Mouse (Mus musculus) naive thymus-derived CD4-positive, alpha-beta T cell, adult 2 months (primary cell): ENCODE data around the gene Tmem163.
A peak's percentile ranks its signal among the peaks of the same experiment; 100 is the strongest.

ENCODE experiments used
- DNase-seq: peaks from one replicate; pipeline ENCODE4 v3.0.0-alpha.2; 2011; ENCODE audit warnings: low read depth

The Tmem163 gene

GRCm38 (mm10) chr1:127556486-127556845 is 122.9 kb downstream of the Tmem163 start:
- no peak for DNase-seq

DNA sequence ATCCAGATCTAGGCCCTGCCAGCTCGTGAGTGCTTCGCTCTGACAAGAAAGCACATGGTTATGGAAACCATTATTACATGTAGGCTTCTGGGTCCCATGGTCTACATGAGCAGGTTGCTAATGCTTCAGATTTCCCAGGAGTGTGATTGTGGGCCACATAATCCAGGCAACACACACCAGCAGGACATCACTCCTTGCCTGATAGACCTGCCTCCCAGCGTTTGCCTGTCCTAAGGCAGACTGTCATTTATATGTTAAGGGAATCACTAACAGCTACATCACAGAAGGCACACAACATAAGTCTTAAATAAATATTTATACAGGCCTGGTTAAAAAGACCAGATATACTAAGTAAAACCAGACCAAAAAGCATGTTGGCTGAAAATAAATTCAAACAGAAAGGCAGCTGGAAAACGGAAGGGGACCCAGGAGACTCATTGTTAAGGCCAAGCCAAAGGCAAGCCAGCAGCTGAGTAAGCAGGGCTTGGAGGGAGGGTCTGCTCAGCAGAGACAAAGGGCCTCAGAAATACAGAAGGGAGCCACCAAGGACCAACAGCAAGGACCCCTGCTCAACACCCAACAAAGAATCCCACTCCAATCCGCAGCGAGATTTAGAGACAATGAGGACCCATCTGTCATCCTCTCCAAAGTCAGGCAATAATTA is 123.4 kb downstream of the Tmem163 start:
- no peak for DNase-seq

DNA sequence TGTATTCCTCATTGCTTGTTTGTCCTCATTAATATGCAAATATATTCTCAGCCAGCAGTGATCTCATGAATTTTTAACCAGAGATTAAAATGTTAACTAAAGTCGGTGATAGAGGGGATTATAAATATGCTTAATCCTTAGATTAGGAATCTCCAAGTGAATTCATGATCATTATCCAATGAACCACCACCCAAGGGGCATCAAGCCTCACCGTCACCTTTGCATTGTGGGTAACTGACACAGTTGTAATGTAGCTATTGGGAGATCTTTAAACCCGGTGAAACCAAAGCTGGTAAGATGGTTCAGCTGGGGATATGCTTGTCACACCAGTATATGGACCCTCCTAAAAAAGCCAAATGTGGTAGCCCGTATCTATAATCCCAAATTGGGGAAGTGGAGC is 131.3 kb downstream of the Tmem163 start:
- DNase-seq, result no peak

- DNase-seq, result no peak
Observed at GRCm38 (mm10) chr1:127542756-127543155, 136.6 kb downstream of the Tmem163 start.

GRCm38 (mm10) chr1:127541931-127542330 is 137.4 kb downstream of the Tmem163 start:
- DNase-seq, result no peak

DNA sequence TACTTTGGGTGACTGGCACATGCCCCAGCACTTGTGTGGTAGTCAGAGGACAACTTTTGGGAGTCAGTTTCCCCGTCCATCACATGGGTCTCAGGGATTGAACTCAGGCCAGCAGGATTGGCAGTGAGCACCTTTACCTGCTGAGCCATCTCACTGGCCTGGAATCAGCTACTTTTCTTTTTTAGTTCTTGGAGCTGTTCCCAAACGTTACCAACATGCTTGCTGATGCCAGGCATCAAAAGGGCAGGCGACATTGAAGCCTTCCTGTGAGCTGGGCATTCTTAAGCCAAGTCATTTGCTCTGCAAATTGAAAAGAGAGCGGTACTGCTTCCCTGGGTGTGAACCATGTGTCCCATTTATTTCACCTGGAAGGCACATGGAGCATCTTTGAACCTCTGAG is 137.8 kb downstream of the Tmem163 start:
- DNase-seq, result no peak

GRCm38 (mm10) chr1:127537204-127538038 is 141.9 kb downstream of the Tmem163 start:
- DNase-seq, result no peak

- no peak for DNase-seq
Observed at GRCm38 (mm10) chr1:127536448-127536847, 142.9 kb downstream of the Tmem163 start.

- DNase-seq, result no peak
Observed at GRCm38 (mm10) chr1:127531723-127532122, 147.6 kb downstream of the Tmem163 start.

GRCm38 (mm10) chr1:127530849-127531580 is 148.3 kb downstream of the Tmem163 start:
- no peak for DNase-seq

DNA sequence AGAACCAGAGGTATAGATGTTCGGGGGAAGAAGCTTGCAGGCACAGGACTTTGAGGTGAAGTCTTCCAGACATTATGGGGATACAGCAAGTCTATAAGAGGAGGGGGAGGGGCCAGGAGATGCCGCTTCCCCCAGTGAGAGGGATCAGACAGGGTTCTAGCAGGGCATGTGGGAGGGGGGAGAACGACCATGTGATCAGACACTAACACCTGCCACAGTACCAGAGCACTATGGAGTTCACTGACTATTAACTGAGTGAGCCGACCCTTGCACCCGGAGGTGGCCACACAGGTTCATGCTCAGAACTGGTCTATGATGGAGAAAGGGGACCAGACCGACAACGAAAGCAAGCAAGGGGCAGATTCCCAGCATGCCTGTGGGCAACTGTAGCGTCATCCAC is 156.0 kb downstream of the Tmem163 start:
- no peak for DNase-seq

DNA sequence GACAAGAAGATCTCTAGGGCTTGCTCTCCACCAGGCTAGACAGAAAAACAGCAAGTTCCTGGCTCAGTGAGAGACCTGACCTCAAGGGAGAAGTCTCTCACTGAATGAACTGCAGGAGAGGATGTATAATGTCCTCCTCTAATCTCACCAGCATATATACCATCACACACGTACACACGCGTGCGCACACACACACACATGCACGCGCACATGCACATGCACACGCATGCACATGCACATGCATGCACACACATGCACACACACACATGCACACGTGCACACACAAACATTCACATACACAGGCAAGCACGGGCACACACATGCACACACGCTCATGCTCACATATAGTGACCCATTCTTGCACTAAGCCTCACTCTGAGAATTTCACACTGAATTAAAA is 164.5 kb downstream of the Tmem163 start:
- DNase-seq, result no peak

GRCm38 (mm10) chr1:127514479-127514878 is 164.9 kb downstream of the Tmem163 start:
- DNase-seq, result no peak

DNA sequence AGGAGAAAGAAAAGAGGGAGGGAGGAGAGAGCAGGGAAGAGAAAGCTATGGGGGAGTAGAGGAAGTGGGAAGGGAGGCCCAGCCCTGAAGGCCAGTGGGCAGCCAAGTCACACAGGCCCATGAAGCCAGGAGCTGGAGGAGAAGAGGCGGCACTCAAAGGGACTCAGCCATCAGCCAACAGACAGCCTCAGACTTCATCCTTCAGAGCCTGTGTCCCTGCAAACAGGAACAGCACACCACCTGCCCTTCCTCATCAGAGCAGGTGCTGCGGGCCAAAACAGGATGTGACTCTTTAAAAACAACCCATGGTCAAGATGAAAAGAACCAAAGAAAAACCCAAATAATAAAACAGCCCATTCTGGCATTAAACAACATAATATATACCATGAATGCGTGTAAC is 165.7 kb downstream of the Tmem163 start:
- no peak for DNase-seq

- no peak for DNase-seq
Observed at GRCm38 (mm10) chr1:127513140-127513539, 166.2 kb downstream of the Tmem163 start.

GRCm38 (mm10) chr1:127512709-127513108 is 166.6 kb downstream of the Tmem163 start:
- DNase-seq, result no peak

DNA sequence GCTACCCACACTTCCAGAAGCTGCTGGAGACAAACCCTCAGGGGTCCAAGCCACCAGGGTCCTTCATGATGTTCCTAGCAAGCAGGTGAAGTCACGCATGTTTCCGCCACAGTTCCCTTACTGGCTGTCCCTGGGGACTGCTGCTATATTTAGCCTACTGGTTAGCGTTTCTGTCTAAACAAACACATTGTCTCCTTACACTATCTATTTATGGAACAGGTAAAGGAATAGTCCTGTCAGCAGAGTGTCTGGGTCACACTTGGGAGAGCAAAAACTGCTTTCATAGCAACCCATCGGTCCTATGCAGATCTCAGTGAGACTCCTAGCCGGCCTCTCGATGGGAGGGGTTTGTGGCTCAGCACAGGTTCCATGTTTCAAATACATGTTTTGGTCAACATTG is 168.0 kb downstream of the Tmem163 start:
- no peak for DNase-seq

- DNase-seq, result no peak
Observed at GRCm38 (mm10) chr1:127508921-127509320, 170.4 kb downstream of the Tmem163 start.

- DNase-seq, result no peak
Observed at GRCm38 (mm10) chr1:127508067-127508739, 171.1 kb downstream of the Tmem163 start.

DNA sequence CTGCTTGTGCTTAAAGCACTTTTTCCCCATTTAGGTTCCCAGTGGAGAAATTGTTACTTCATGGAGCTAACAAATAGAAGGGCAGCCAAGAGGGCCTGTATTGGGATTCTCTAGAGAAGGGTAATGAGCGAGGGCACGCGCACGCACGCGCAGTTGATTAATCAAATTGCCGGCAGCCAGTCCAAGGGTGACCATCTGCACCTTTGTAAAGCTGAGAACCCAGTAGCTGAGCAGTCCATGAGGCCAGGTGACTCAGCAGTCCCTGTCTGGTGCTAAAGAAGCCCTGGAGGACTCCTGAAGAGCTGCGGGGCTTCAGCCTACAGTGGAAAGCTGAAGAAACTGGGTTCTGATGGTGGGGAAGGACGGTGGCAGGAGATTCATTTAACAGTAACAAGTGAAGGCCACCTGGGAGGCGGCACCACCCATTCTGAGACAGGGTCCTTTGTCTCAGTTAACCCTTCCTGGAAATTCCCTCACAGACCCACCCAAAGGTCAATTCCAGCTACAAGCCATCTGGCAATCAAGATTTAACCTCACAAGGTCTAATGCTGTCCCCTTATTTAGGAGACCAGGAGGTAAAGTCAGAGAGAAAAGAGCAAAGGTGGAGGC is 172.2 kb downstream of the Tmem163 start:
- DNase-seq, result no peak

- DNase-seq, result no peak
Observed at GRCm38 (mm10) chr1:127500701-127501100, 178.6 kb downstream of the Tmem163 start.

DNA sequence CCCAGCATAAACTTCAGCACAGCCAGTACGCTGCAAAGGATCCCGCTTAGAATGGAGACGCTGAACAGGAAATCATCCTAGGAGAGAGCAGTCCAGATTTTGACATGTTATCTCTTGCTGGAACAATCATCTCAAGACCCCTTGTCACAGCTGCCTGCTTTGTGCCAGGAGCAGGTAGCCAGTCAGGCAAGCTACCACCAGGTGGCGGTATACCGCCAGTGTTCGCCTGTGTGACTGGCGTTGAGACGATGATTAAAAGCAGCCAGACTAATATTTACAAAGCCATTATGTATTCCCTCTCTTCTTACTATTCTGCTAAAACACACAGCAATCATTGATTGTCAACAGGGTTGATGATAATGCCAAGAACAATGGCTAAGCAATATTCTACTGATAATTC is 179.1 kb downstream of the Tmem163 start:
- peak; percentile 69 for DNase-seq
